Mouse (Mus musculus) left cerebral cortex, adult 9 months (tissue): Measurements from ENCODE around the gene Slc6a5.

Experiments used
- DNase-seq, 2 experiments: peaks; one replicate each; pipeline ENCODE4 v3.0.0; 2022; ENCODE audit warnings: low spot score in 2 of 2

The Slc6a5 gene

GRCm38 (mm10) chr7:49984698-49985097 lies 74.8 kb downstream of the Slc6a5 start:
- DNase-seq, result no peak

- no peak for DNase-seq
These were observed 76.0 kb downstream of the Slc6a5 start for GRCm38 (mm10) chr7:49985947-49986346.

DNA sequence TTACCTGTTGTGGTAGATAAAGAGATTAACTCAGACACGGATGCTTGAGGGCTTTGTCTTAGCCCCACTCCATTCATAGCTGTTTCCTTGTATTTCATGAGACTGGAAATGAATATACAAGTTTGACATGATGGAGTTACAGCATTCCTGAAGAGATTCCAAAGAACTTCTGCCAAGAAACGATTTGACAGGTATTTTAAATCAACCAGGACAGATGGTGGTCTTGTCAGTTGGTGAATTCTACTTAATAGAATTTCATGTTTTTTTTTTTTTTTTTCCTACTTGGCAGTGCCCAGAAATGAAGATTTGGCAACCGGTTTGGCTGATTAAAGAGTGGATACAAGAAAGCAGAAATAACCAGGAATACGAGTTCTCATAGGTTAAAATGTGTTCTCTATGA lies 89.4 kb downstream of the Slc6a5 start:
- DNase-seq, result no peak

GRCm38 (mm10) chr7:50005268-50005667 lies 95.3 kb downstream of the Slc6a5 start:
- DNase-seq, result no peak
